Mouse (Mus musculus) forebrain, embryonic 10.5 days (tissue): Measurements from ENCODE around the gene Fahd2a. TPM values are rescaled to one million over a fixed set of nuclear protein-coding genes. Genes with fewer than 3 reads are reported as not detected.

ENCODE experiments used
- DNase-seq: peaks from one replicate; pipeline ENCODE4 v3.0.0-alpha.2; 2017; ENCODE audit warnings: low spot score; ENCODE audit errors: extremely low spot score
- H3K27ac ChIP-seq: fragments of 300-500 bp; sonication (generic); 2 replicates; pipeline ENCODE4 v1.5.1; 2016; ENCODE audit warnings: mild to moderate bottlenecking
- H3K27me3 ChIP-seq: fragments of 300-500 bp; sonication (generic); 2 replicates; pipeline ENCODE4 v1.6.1; 2016; ENCODE audit warnings: mild to moderate bottlenecking; ENCODE audit not compliant: poor library complexity, severe bottlenecking
- H3K36me3 ChIP-seq: fragments of 300-500 bp; sonication (generic); replicated peaks from 2 replicates; pipeline ENCODE4 v1.6.1; 2016; ENCODE audit warnings: mild to moderate bottlenecking, moderate library complexity
- H3K4me1 ChIP-seq: fragments of 300-500 bp; sonication (generic); 2 replicates; pipeline ENCODE4 v1.6.1; 2016
- H3K4me3 ChIP-seq: fragments of 300-500 bp; sonication (generic); 2 replicates; pipeline ENCODE4 v1.5.1; 2016; ENCODE audit warnings: mild to moderate bottlenecking, moderate library complexity
- H3K9me3 ChIP-seq: fragments of 300-500 bp; sonication (generic); 2 replicates; pipeline ENCODE4 v1.6.1; 2016; ENCODE audit warnings: mild to moderate bottlenecking, moderate library complexity
- WGBS: fragments of 180-500 bp; shearing (Covaris S2); methylation state at CpG from one replicate; pipeline ENCODE4 v1.1.7; 2016; 5-methylcytosine and 5-hydroxymethylcytosine counted together
- polyA plus RNA-seq: library from polyadenylated mRNA; unstranded; fragments of >200 nt; fragmentation: Nextera tagmentation; extraction: Ambion mirVana; gene quantifications from 2 replicates; pipeline ENCODE4 v1.2.1, GENCODE M21; 2016

The Fahd2a gene
- polyA plus RNA-seq, 1 experiment from 2014 or later = 23.8 TPM

- DNase-seq = no peak
- no peaks in the 10 kb centered on the region for H3K4me1 ChIP-seq
- no peaks in the 10 kb centered on the region for H3K9me3 ChIP-seq
- H3K4me3 ChIP-seq = no peak overlapping the region
- H3K36me3 ChIP-seq = no peaks in the 10 kb centered on the region
- no peak overlapping the region for H3K27ac ChIP-seq
- peaks cover 8% of the 10 kb centered on the region; the same call in 1 of the 2 replicates for H3K27me3 ChIP-seq
- 62% methylated on average over 9 of the region's 9 CpGs for WGBS
Measured at GRCm38 (mm10) chr2:127461351-127461750, 17.0 kb upstream of the Fahd2a start.

GRCm38 (mm10) chr2:127459341-127459740 lies 15.0 kb upstream of the Fahd2a start:
- WGBS = 83% methylated on average over 2 of the region's 2 CpGs
- Histone ChIP-seq H3K4me1 (no peaks in the 10 kb centered on the region), H3K27me3 (peaks cover 15% of the 10 kb centered on the region), H3K9me3 (no peaks in the 10 kb centered on the region), H3K27ac (no peak overlapping the region), H3K4me3 (no peak overlapping the region), H3K36me3 (no peaks in the 10 kb centered on the region)
- no peak for DNase-seq

GRCm38 (mm10) chr2:127453764-127454163 lies 9.4 kb upstream of the Fahd2a start:
- H3K27me3 ChIP-seq = peaks cover 29% of the 10 kb centered on the region
- H3K27ac ChIP-seq = no peak overlapping the region
- 4% methylated on average over 5 of the region's 5 CpGs for WGBS
- peaks cover 4% of the 10 kb centered on the region for H3K4me1 ChIP-seq
- H3K9me3 ChIP-seq = no peaks in the 10 kb centered on the region
- peak; percentile 72 for DNase-seq
- no peak overlapping the region for H3K4me3 ChIP-seq
- no peaks in the 10 kb centered on the region for H3K36me3 ChIP-seq

GRCm38 (mm10) chr2:127453141-127453540 lies 8.8 kb upstream of the Fahd2a start:
- Histone ChIP-seq H3K4me1 (peaks cover 4% of the 10 kb centered on the region), H3K4me3 (no peak overlapping the region), H3K27me3 (peaks cover 29% of the 10 kb centered on the region), H3K27ac (no peak overlapping the region), H3K36me3 (no peaks in the 10 kb centered on the region), H3K9me3 (no peaks in the 10 kb centered on the region)
- WGBS = 82% methylated on average over 9 of the region's 9 CpGs
- DNase-seq = no peak

GRCm38 (mm10) chr2:127451748-127452147 lies 7.4 kb upstream of the Fahd2a start:
- Histone ChIP-seq H3K9me3 (no peaks in the 10 kb centered on the region), H3K36me3 (no peaks in the 10 kb centered on the region), H3K4me3 (no peak overlapping the region), H3K27ac (no peak overlapping the region), H3K27me3 (peaks cover 33% of the 10 kb centered on the region), H3K4me1 (peaks cover 4% of the 10 kb centered on the region)
- DNase-seq = no peak
- 66% methylated on average over 6 of the region's 6 CpGs for WGBS

GRCm38 (mm10) chr2:127449691-127450090 lies 5.3 kb upstream of the Fahd2a start:
- Histone ChIP-seq H3K27ac (no peak overlapping the region), H3K27me3 (peaks cover 31% of the 10 kb centered on the region), H3K4me3 (no peak overlapping the region), H3K4me1 (peaks cover 7% of the 10 kb centered on the region), H3K36me3 (no peaks in the 10 kb centered on the region), H3K9me3 (no peaks in the 10 kb centered on the region)
- 54% methylated on average over 7 of the region's 7 CpGs for WGBS
- DNase-seq = no peak

GRCm38 (mm10) chr2:127446847-127447246 lies 2.5 kb upstream of the Fahd2a start:
- Histone ChIP-seq H3K27ac (no peak overlapping the region), H3K36me3 (peaks cover 2% of the 10 kb centered on the region; the same call in 1 of the 2 replicates), H3K27me3 (peaks cover 19% of the 10 kb centered on the region; the same call in 1 of the 2 replicates), H3K9me3 (no peaks in the 10 kb centered on the region), H3K4me3 (no peak overlapping the region), H3K4me1 (peaks cover 26% of the 10 kb centered on the region)
- DNase-seq = no peak
- 57% methylated on average over 3 of the region's 3 CpGs for WGBS

- H3K27ac ChIP-seq = no peak overlapping the region
- no peak for DNase-seq
- H3K9me3 ChIP-seq = no peaks in the 10 kb centered on the region
- peaks cover 54% of the 10 kb centered on the region for H3K36me3 ChIP-seq
- no peaks in the 10 kb centered on the region for H3K27me3 ChIP-seq
- 87% methylated on average over 5 of the region's 5 CpGs for WGBS
- H3K4me1 ChIP-seq = 0 out of 2 replicates have a peak, but pooled peaks cover under 1% of the 10 kb centered on the region
- no peak overlapping the region for H3K4me3 ChIP-seq
Measured at GRCm38 (mm10) chr2:127437697-127438096, 6.7 kb downstream of the Fahd2a start.

- no peaks in the 10 kb centered on the region for H3K9me3 ChIP-seq
- WGBS = 93% methylated on average over 2 of the region's 2 CpGs
Measured at GRCm38 (mm10) chr2:127435554-127435953, 8.8 kb downstream of the Fahd2a start.

GRCm38 (mm10) chr2:127435135-127435534 lies 9.2 kb downstream of the Fahd2a start:
- H3K36me3 ChIP-seq = peaks cover 47% of the 10 kb centered on the region
- no peaks in the 10 kb centered on the region for H3K4me1 ChIP-seq
- 40% methylated on average over 2 of the region's 2 CpGs for WGBS
- no peak overlapping the region for H3K4me3 ChIP-seq
- no peak overlapping the region for H3K27ac ChIP-seq
- DNase-seq = peak; percentile 32
- no peaks in the 10 kb centered on the region for H3K9me3 ChIP-seq
- peaks cover 4% of the 10 kb centered on the region; the same call in 1 of the 2 replicates for H3K27me3 ChIP-seq

More at GRCm38 (mm10) chr2:127435554-127435953, 8.8 kb downstream of the Fahd2a start:
- peaks cover 4% of the 10 kb centered on the region; the same call in 1 of the 2 replicates for H3K27me3 ChIP-seq
- DNase-seq = no peak
- H3K36me3 ChIP-seq = peaks cover 51% of the 10 kb centered on the region
- no peak overlapping the region for H3K4me3 ChIP-seq
- H3K27ac ChIP-seq = no peak overlapping the region
- no peaks in the 10 kb centered on the region for H3K4me1 ChIP-seq

- no peak for DNase-seq
- H3K27me3 ChIP-seq = peaks cover 4% of the 10 kb centered on the region; the same call in 1 of the 2 replicates
- H3K4me3 ChIP-seq = no peak overlapping the region
- H3K9me3 ChIP-seq = no peaks in the 10 kb centered on the region
- WGBS = 86% methylated on average over 8 of the region's 9 CpGs
- H3K4me1 ChIP-seq = no peaks in the 10 kb centered on the region
- H3K27ac ChIP-seq = no peak overlapping the region
- H3K36me3 ChIP-seq = peaks cover 47% of the 10 kb centered on the region
Measured at GRCm38 (mm10) chr2:127433487-127434295, 10.7 kb downstream of the Fahd2a start.

GRCm38 (mm10) chr2:127430238-127430637 lies 14.1 kb downstream of the Fahd2a start:
- Histone ChIP-seq H3K27me3 (peaks cover 4% of the 10 kb centered on the region; the same call in 1 of the 2 replicates), H3K9me3 (no peaks in the 10 kb centered on the region), H3K4me3 (no peak overlapping the region), H3K36me3 (peaks cover 19% of the 10 kb centered on the region), H3K27ac (no peak overlapping the region), H3K4me1 (no peaks in the 10 kb centered on the region)
- peak; percentile 29 for DNase-seq
- WGBS = 22% methylated on average over 3 of the region's 3 CpGs

- 90% methylated on average over 17 of the region's 17 CpGs for WGBS
Measured at GRCm38 (mm10) chr2:127424977-127425376, 19.4 kb downstream of the Fahd2a start, which contains the start of gene Gpat2. Gene Gpat2, plus strand, starts transcription at chr2:127425199.

More at GRCm38 (mm10) chr2:127424977-127425376, 19.4 kb downstream of the Fahd2a start, which contains the start of gene Gpat2:
- Histone ChIP-seq H3K4me1 (no peaks in the 10 kb centered on the region), H3K9me3 (no peaks in the 10 kb centered on the region; the same call in 1 of the 2 replicates), H3K4me3 (no peak within 1 kb of the TSS), H3K27ac (no peak within 1 kb of the TSS), H3K27me3 (no peaks in the 10 kb centered on the region), H3K36me3 (no peaks in the 10 kb centered on the region)
- DNase-seq = no peak
